Mouse (Mus musculus): ENCODE data around the gene Trim2. TPM values are rescaled to one million over a fixed set of nuclear protein-coding genes. Genes with fewer than 3 reads are reported as not detected.

The Trim2 gene
- total RNA-seq, 2 experiments from 2014 or later: 2.7 to 3.3 TPM

GRCm38 (mm10) chr3:84204640-84205039, 102.0 kb downstream of the Trim2 start:
- DNase-seq: no peak
- intact Hi-C loops (cut with DNase I): no loop called here

- peak in 1 of 2 experiments; percentile 34 for DNase-seq
- intact Hi-C loops (cut with DNase I): no loop called here
Measured at GRCm38 (mm10) chr3:84200559-84201420, 105.9 kb downstream of the Trim2 start.

GRCm38 (mm10) chr3:84199516-84199915, 107.2 kb downstream of the Trim2 start:
- no peak for DNase-seq
- intact Hi-C loops (cut with DNase I): no loop called here

DNA sequence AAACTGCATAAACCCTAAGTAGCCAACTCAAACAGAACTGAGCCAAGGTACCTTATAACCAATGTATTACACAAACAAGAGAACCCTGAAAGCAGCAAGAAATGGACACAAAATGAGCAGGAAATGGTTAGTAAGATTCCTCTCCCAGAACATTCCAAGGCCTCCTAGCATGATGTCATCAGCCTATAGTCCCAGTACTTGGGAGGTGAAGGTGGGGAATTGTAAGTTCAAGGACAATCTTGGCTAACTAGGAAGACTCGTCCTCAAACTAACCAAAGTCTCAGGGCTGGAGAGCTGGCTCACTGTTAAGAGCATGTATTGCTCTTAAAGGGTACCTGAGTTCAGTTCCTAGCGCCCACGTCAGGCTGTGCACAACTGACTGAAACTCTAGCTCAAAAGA, 108.4 kb downstream of the Trim2 start:
- intact Hi-C loops (cut with DNase I): no loop called here
- no peak for DNase-seq

DNA sequence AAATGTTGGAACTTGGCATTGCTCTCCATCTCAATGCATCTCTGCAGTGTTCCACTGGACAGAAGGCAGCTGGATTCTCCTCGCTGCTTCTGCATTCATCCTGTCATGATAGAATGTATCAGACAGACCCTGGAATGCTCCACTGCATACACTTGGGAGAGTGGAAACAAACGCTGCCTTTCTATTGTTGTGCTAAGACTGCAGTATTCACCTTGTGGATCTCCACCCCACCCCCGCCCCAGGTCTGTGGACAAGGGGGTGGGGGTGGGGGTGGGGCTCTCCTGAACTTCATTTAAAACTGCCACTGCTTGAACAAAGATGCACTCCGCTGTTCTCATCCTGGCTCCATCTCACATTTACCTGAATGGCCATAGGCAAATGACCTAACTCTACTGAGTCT, 112.8 kb downstream of the Trim2 start:
- intact Hi-C loops (cut with DNase I): no loop called here
- no peak for DNase-seq

DNA sequence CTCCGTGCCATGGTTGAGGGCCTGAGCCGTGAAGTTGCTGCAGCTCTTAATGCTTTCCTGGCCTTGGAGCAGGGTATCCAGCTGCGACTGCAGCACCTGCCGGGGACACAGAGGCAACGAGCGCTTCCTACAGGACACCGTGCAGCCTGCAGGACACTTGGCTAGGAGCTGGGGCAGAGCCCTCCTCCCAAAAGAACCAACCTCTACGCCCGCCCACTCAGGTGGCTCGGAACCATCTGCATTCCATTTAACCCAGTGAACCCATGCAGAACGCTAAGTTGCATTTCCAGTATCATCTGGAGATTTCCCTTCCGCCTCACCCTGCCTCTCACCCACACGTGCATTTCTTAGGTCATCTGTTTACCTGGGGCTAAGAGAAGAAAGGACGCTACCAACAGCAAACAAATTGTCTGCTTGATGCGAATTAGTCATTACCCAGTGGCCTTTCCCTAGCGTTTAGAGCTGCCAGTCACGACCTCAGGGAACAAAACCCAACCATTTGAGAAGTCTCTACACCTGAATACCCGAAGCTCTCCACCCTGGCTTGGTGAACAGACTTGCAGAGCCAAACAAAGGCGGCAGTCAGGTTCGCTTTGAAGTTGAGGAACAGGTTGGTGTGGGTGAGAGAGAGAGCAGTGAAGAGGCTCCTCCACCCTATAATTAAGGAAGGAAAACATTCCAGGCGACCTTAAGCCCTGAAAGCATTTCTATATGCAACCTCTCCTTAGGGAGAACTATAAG, 115.4 kb downstream of the Trim2 start:
- DNase-seq: no peak
- intact Hi-C loops (cut with DNase I): no loop called here

DNA sequence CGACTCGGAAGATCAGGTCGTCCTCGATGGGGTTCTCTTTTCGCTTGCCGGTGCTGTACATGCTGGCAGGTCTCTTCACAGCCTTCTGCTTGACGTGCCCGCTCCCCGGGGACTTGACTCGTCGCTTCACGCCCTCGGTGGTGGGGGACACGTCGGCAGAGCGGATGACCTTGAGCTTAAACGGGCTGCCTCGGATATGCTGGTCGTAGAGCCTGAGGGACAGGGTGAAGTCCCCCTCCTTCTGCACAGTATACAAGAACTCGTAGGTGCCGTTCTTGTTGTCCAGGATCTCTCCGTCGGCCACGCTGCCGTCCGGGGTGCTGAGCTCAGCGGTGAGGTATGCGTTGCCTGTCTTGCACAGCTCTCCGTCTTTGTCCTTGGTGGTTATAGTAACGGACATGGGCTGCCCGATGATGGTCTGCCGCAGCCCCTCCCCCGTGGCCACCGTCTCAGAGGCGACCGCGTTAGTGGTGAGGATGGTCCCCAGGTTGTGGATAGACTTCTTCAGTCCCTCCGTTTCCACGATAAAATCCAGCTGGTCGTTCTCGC, 116.1 kb downstream of the Trim2 start:
- DNase-seq: no peak
- intact Hi-C loops (cut with DNase I): no loop called here

- intact Hi-C loops (cut with DNase I): no loop called here
- DNase-seq: no peak
Measured at GRCm38 (mm10) chr3:84189629-84190173, 117.0 kb downstream of the Trim2 start.

GRCm38 (mm10) chr3:84181717-84182116, 125.0 kb downstream of the Trim2 start:
- DNase-seq: no peak
- intact Hi-C loops (cut with DNase I): no loop called here

GRCm38 (mm10) chr3:84181102-84181501, 125.6 kb downstream of the Trim2 start:
- intact Hi-C loops (cut with DNase I): no loop called here
- DNase-seq: no peak

DNA sequence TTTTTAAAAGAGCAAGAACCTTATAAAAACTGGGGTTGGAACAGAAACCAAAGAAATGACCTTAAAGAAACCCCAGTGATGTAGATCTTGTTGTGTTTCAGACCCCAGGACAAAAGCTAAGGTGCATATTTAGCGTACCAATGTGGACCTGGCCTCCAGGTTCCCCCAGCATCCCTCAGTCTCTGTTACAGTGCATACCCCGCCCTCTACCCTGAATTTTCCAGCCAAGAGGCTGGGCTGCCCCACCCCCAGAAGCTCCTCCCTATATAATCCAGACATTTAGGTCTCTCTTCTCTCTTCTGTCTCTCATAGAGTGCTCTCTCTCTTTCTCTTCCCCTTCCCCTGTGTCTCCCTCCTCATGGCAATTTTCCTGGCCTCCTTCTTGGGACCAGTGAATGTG, 126.4 kb downstream of the Trim2 start:
- no peak for DNase-seq
- intact Hi-C loops (cut with DNase I): no loop called here

DNA sequence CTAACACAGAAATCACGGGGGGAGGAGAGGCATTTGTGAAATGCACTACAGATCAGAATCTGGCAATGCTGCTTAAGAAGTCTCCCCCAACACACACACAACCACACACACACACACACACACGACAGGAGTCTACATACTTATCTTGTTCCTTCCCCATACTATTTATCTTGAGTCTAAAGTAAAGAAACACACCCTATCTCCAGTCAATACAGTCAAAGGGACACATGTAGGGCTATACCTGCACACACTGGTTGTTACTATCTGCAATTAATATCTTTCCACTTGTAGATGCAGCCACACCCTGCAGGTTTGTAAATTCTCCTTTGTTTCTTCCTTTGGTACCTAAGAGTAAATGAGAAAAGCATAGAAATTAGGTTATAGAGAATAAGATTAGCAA, 128.8 kb downstream of the Trim2 start:
- intact Hi-C loops (cut with DNase I): no loop called here
- no peak for DNase-seq

DNA sequence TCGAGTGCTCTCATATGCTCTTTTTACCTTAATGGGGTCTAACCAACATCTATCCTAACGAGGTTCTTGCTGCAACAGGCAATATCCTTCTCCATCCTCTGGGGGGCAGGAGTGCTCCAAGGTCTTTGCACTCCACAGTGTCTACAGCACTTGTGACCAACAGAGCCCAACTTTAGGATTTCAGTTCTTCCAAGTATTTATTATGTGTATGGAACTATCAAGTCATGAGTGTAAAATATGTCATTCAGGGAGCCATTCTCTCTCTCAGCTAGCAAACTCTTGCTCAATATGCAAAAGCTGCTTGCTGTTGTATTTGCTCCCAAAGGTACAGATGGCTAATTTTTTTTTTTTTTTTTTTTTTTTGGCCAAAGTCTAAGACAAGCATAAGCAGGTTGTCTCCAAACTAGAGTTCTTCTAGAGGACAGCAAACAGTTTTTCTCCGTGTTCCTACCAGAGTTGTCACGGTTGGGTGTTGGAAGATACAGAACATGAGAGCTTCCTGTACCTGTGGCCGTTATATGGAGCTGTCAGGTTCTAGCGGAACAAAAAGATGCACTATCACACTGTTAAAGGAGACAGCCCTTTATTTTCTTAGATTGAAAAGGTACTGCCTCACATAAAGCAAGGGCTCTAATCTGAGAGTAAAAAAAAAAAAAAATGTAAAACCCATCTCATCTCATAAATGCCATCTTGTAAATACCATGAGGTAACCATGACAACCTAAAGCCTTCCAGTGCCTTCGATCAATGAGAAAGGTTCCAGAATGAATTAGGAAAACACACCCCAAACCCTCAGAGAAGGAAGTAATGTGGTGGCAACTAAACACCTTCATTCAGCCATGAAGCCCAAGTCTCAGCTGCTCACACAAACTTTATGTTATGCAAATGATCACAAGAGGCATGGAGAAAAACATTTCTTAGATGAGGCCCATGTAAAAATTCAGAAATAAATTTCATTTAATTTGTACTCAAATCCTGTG, 131.1 kb downstream of the Trim2 start:
- DNase-seq: peak; percentile 38 to 63
- intact Hi-C loops (cut with DNase I): loop anchor here (1.0 kb wide), 1 partner anchor 138 kb away; no protein-coding TSS in a partner anchor

GRCm38 (mm10) chr3:84173581-84174154, 133.0 kb downstream of the Trim2 start, which contains the start of gene Gm6525:
Gene Gm6525, plus strand, starts transcription at chr3:84174104.
- intact Hi-C loops (cut with DNase I): loop anchor here (5.0 kb wide), 1 partner anchor 369 kb away; no protein-coding TSS in a partner anchor
- no peak for DNase-seq

DNA sequence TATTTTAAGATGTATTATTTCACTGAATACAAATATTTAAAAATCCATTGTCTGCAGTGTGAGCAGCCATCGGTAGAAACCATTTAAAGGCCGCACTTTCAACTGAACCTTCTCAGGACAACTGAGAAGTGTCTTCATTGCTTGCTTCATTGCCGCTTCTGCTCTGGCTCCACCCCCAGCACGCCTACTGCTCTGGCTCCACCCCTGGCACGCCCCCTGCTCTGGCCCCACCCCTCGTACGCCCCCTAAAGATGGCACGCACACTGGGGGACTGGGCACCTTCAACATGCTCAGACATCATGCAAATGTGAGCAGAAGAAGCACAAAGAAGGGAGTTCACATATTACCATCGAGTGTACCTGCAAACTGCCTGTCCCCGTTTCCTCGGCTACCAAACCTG, 134.3 kb downstream of the Trim2 start:
- intact Hi-C loops (cut with DNase I): loop anchor here (5.0 kb wide), 1 partner anchor 370 kb away; no protein-coding TSS in a partner anchor
- no peak for DNase-seq

DNA sequence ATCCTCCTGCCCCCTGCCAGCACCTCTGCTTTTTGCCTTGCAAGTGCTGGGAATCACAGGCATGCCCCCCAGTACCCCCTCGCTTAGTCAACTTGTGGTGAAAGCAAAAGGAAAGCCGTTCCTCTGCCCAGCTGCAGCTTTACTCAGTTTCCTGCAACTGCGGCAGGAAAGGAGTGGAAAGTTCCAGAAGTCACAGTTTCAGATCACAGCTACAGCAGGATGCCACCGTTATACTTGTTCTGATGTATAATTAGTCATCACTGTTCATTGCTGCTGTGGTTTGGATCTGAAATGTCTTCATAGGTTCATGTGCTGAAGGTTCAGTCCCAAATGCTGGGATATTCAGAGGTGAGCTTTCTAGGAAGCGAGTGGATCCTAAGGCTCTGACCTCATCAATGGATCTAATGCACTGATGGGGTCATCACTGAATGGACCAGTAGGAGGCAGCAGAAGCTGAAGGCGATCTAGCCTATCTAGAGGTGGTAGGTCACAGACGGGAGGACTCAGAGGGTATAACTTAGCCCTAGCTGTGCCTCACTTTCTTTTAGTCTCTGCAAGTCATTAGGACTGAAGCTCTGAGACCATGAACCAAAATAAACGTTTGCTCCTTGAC, 137.2 kb downstream of the Trim2 start:
- intact Hi-C loops (cut with DNase I): loop anchor here (5.0 kb wide), 1 partner anchor 373 kb away; no protein-coding TSS in a partner anchor
- no peak for DNase-seq

- no peak for DNase-seq
- intact Hi-C loops (cut with DNase I): no loop called here
Measured at GRCm38 (mm10) chr3:84168943-84169342, 137.7 kb downstream of the Trim2 start.

DNA sequence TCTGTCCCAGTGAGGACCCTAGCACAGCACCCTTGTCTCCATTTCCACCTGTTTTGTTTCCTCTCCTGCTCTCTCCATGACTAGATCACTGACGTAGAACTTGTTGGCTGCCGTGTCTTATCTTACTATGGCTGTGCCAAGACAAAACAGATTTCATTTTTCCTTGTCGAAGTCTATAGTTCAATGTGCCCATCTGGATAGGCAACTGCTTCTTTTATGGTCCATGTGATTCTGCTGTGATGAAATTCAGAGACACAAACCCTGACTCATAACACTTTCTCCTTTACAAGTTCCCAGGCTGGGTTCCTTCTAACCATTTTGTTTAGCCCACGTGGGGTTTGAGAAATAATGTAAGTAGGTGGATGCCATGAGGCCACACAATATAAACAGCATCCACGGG, 140.6 kb downstream of the Trim2 start:
- intact Hi-C loops (cut with DNase I): no loop called here

GRCm38 (mm10) chr3:84165391-84165790, 141.3 kb downstream of the Trim2 start:
- intact Hi-C loops (cut with DNase I): no loop called here
- DNase-seq: no peak

More for the DNA sequence above, 140.6 kb downstream of the Trim2 start:
- no peak for DNase-seq
